Mouse (Mus musculus) kidney, embryonic 15.5 days (tissue): Measurements from ENCODE around the gene Otol1. TPM values are rescaled to one million over a fixed set of nuclear protein-coding genes. Genes with fewer than 3 reads are reported as not detected.

Experiments used
- ATAC-seq: fragments of 200-750 bp; cut with Nextera tagmentation; replicated peaks from 2 replicates; pipeline ENCODE4 v1.8.0; 2017; ENCODE audit warnings: moderate TSS enrichment; ENCODE audit not compliant: low FRiP score
- H3K27ac ChIP-seq: fragments of 300-500 bp; sonication (generic); 2 replicates; pipeline ENCODE4 v1.5.1; 2015; ENCODE audit warnings: mild to moderate bottlenecking, inconsistent platforms
- H3K27me3 ChIP-seq: fragments of 300-500 bp; sonication (generic); 2 replicates; pipeline ENCODE4 v1.6.1; 2015; ENCODE audit warnings: inconsistent platforms
- H3K36me3 ChIP-seq: fragments of 300-500 bp; sonication (generic); 2 replicates; pipeline ENCODE4 v1.6.1; 2015; ENCODE audit warnings: inconsistent platforms
- H3K4me1 ChIP-seq: fragments of 300-500 bp; sonication (generic); 2 replicates; pipeline ENCODE4 v1.6.1; 2015; ENCODE audit warnings: inconsistent platforms
- H3K4me2 ChIP-seq: fragments of 300-500 bp; sonication (generic); 2 replicates; pipeline ENCODE4 v1.6.1; 2015; ENCODE audit warnings: moderate library complexity, mild to moderate bottlenecking, inconsistent platforms
- H3K4me3 ChIP-seq: fragments of 300-500 bp; sonication (generic); replicated peaks from 2 replicates; pipeline ENCODE4 v1.5.1; 2015; ENCODE audit warnings: mild to moderate bottlenecking, inconsistent platforms
- H3K9ac ChIP-seq: fragments of 300-500 bp; sonication (generic); 2 replicates; pipeline ENCODE4 v1.6.1; 2015; ENCODE audit warnings: mild to moderate bottlenecking, inconsistent platforms
- H3K9me3 ChIP-seq: fragments of 300-500 bp; sonication (generic); replicated peaks from 2 replicates; pipeline ENCODE4 v1.6.1; 2016; ENCODE audit warnings: inconsistent platforms
- WGBS: fragments of 180-500 bp; shearing (Covaris S2); methylation state at CpG from one replicate; pipeline ENCODE4 v1.1.7; 2015; ENCODE audit warnings: mixed read lengths; 5-methylcytosine and 5-hydroxymethylcytosine counted together
- polyA plus RNA-seq: library from polyadenylated mRNA; unstranded; fragments of >200 nt; fragmentation: Nextera tagmentation; extraction: Ambion mirVana; gene quantifications from 2 replicates; pipeline ENCODE4 v1.2.1, GENCODE M21; 2015

Otol1 gene
- polyA plus RNA-seq: 0.08 TPM in 1 of 2 replicates, not detected in the other

DNA sequence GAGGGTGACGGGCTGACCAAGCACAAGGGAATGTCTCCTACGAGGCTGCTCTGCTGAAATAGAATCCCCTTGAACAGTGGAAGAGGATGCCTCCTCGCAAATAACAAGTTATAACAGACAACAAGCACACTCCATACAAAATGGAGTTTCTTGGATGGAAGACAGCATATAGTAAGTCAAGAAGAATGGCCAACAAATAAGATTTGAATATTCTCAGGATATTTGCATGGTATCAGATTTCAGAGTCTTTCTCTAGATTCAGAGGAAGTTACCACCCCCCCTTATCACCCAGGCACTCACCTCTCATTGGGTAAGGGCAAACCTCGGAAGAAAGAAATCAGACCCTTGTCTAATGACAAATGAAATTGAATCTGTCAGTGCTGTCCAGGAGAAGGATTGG lies at the start of gene Otol1:
TSS of gene Otol1 (plus strand) at position 301 of the 400 bp plus-strand sequence.
- Histone ChIP-seq H3K36me3 (no peaks in the 10 kb centered on the region), H3K4me2 (no peak within 1 kb of the TSS), H3K9ac (no peak within 1 kb of the TSS), H3K4me3 (no peak within 1 kb of the TSS), H3K9me3 (no peaks in the 10 kb centered on the region), H3K27ac (no peak within 1 kb of the TSS), H3K27me3 (no peaks in the 10 kb centered on the region), H3K4me1 (no peaks in the 10 kb centered on the region)
- 62% methylated on average over 4 of the region's 4 CpGs for WGBS
- ATAC-seq: no peak

GRCm38 (mm10) chr3:69962187-69962586 lies 45.2 kb upstream of the Otol1 start:
- H3K9me3 ChIP-seq: no peaks in the 10 kb centered on the region
- H3K4me3 ChIP-seq: no peak overlapping the region
- no peaks in the 10 kb centered on the region for H3K4me1 ChIP-seq
- 64% methylated on average over 5 of the region's 5 CpGs for WGBS
- H3K27ac ChIP-seq: no peak overlapping the region
- no peaks in the 10 kb centered on the region for H3K27me3 ChIP-seq
- no peak overlapping the region for H3K4me2 ChIP-seq
- no peaks in the 10 kb centered on the region for H3K36me3 ChIP-seq
- H3K9ac ChIP-seq: no peak overlapping the region
- no peak for ATAC-seq

DNA sequence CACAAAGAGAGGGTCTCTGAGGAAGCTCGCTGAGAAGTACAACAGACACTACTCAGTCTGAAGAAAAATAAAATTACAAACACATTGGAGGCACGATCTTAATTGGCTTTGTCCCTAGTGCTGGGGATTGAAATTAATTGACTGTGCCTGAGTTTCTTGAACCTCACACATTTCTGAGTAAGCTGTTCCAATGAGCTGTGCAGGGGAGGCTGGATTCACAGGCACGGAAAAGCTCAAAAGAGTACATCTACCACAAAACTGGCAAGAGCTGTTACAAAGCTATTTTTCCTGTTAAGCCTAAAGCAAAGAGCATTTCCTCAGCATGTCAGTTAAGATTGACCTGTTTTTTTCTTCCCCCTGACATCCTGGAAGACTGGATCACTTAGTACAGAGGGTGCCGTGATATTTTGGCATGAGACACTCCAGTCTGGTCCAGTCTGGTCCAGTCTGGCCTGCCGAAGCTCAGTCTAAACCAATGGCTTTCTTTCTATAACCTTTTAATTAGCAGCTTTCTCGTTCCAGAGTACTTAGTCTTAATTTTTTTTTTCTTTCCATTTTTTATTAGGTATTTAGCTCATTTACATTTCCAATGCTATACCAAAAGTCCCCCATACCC lies 35.8 kb upstream of the Otol1 start:
- Histone ChIP-seq H3K36me3 (no peaks in the 10 kb centered on the region), H3K9me3 (no peaks in the 10 kb centered on the region), H3K4me3 (no peak overlapping the region), H3K9ac (no peak overlapping the region), H3K27me3 (no peaks in the 10 kb centered on the region), H3K4me1 (no peaks in the 10 kb centered on the region), H3K4me2 (no peak overlapping the region), H3K27ac (no peak overlapping the region)
- WGBS: 63% methylated on average over 6 of the region's 6 CpGs
- ATAC-seq: no peak

GRCm38 (mm10) chr3:69978092-69978491 lies 29.3 kb upstream of the Otol1 start:
- no peaks in the 10 kb centered on the region for H3K9me3 ChIP-seq
- no peak overlapping the region for H3K27ac ChIP-seq
- no peaks in the 10 kb centered on the region for H3K27me3 ChIP-seq
- H3K36me3 ChIP-seq: no peaks in the 10 kb centered on the region
- H3K4me3 ChIP-seq: no peak overlapping the region
- H3K4me1 ChIP-seq: no peaks in the 10 kb centered on the region
- no peak overlapping the region for H3K4me2 ChIP-seq
- no peak for ATAC-seq
- H3K9ac ChIP-seq: no peak overlapping the region

GRCm38 (mm10) chr3:69993806-69994205 lies 13.6 kb upstream of the Otol1 start:
- Histone ChIP-seq H3K27ac (no peak overlapping the region), H3K9me3 (no peaks in the 10 kb centered on the region), H3K4me2 (no peak overlapping the region), H3K27me3 (no peaks in the 10 kb centered on the region), H3K9ac (no peak overlapping the region), H3K36me3 (no peaks in the 10 kb centered on the region), H3K4me1 (no peaks in the 10 kb centered on the region), H3K4me3 (no peak overlapping the region)
- WGBS: 9% methylated on average over 4 of the region's 4 CpGs
- peak; percentile 92 for ATAC-seq

DNA sequence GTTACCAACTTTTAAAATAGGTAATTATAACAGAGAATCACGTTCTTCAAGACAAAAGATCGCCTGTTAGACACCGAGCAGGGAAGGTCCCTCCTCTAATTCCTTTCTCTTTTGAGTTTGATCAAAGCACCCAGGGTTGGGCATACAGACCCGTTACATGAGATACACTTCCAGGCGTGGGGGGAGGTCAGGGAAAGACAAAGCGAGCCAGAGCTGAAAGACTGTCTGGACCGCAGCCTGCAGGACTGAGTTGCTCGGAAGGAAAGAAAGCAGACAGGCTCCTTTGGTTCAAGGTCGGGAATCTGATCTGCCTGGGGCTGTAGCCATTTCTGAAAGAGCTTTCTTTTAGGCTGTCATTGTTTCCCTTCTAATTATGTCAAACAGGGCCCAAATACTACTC lies 5.9 kb upstream of the Otol1 start:
- Histone ChIP-seq H3K4me2 (no peak overlapping the region), H3K4me3 (no peak overlapping the region), H3K27me3 (no peaks in the 10 kb centered on the region), H3K27ac (no peak overlapping the region), H3K9me3 (no peaks in the 10 kb centered on the region), H3K36me3 (no peaks in the 10 kb centered on the region), H3K4me1 (no peaks in the 10 kb centered on the region), H3K9ac (no peak overlapping the region)
- WGBS: 30% methylated on average over 9 of the region's 9 CpGs
- peak; percentile 78; the same call in 1 of the 2 replicates for ATAC-seq

- H3K4me3 ChIP-seq: no peak overlapping the region
- H3K27ac ChIP-seq: no peak overlapping the region
- H3K4me2 ChIP-seq: no peak overlapping the region
- no peaks in the 10 kb centered on the region for H3K9me3 ChIP-seq
- no peak overlapping the region for H3K9ac ChIP-seq
- no peaks in the 10 kb centered on the region for H3K36me3 ChIP-seq
- no peak for ATAC-seq
- WGBS: 75% methylated on average over 17 of the region's 17 CpGs
- no peaks in the 10 kb centered on the region for H3K4me1 ChIP-seq
- H3K27me3 ChIP-seq: no peaks in the 10 kb centered on the region
These were observed 4.2 kb upstream of the Otol1 start for GRCm38 (mm10) chr3:70003126-70003764.

DNA sequence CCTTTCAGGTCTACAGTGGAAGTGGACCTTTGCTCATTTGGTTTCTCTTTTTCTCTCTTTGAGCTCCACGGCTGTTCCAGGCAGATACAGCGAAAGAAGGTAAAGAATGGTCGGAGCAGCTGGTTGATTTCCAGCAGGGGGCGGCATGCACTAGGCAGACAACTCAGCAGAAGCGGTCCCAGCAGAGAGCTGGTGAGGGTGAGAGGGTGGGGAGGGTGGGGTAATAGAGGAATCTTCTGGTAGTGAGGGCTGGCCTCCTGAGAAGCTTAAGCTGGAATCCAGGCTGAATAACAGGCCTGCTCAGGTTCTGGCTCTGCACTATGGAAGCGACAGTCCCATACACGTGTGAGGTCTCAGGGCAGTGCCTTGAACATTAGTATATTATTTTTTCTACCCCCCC lies 3.5 kb upstream of the Otol1 start:
- Histone ChIP-seq H3K36me3 (no peaks in the 10 kb centered on the region), H3K9me3 (no peaks in the 10 kb centered on the region), H3K4me2 (no peak overlapping the region), H3K27me3 (no peaks in the 10 kb centered on the region), H3K4me1 (no peaks in the 10 kb centered on the region), H3K9ac (no peak overlapping the region), H3K4me3 (no peak overlapping the region), H3K27ac (no peak overlapping the region)
- ATAC-seq: peak; percentile 71
- 30% methylated on average over 7 of the region's 7 CpGs for whole genome bisulfite sequencing

DNA sequence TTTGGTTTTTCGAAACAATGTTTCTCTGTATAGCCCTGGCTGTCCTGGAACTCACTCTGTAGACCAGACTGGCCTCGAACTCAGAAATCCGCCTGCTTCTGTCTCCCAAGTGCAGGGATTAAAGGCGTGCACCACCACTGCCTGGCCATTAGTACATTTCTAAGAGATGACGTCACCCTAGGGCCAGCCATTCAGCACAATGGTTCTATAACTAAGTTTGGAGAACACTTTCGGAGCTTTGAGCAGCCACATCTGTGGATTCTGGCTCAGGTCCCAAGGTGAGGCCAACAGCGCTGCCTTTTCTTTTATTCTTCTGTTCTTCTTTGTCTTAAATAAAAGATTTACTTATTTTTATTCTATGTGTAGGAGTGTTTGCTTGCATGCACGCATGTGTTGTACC lies 3.0 kb upstream of the Otol1 start:
- Histone ChIP-seq H3K4me3 (no peak overlapping the region), H3K9ac (no peak overlapping the region), H3K27ac (no peak overlapping the region), H3K4me2 (no peak overlapping the region), H3K4me1 (no peaks in the 10 kb centered on the region), H3K36me3 (no peaks in the 10 kb centered on the region), H3K9me3 (no peaks in the 10 kb centered on the region), H3K27me3 (no peaks in the 10 kb centered on the region)
- peak; percentile 63; the same call in 1 of the 2 replicates for ATAC-seq
- WGBS: 63% methylated on average over 8 of the region's 8 CpGs

DNA sequence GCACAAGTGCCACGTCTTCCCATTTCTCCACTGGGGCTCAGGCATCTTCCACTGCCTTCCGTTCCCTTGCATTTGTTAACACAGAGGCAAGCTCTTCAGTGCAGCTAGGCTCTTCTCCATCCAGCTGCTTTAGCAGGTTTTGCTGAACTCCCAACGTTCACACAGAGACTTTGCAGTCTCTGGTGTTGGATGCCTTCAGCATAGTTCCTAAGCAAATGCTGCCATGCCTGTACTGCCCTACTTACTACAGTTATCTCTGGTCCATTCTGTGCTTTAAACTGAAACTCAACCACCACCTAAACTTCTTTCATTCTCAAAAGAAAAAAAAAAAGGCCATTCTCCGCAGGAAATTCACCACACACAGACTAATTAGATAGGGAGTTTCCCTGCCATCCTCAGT lies 5.2 kb downstream of the Otol1 start:
- Histone ChIP-seq H3K4me2 (no peak overlapping the region), H3K4me1 (no peaks in the 10 kb centered on the region), H3K4me3 (no peak overlapping the region), H3K9me3 (no peaks in the 10 kb centered on the region), H3K27ac (no peak overlapping the region), H3K9ac (no peak overlapping the region), H3K36me3 (no peaks in the 10 kb centered on the region), H3K27me3 (no peaks in the 10 kb centered on the region)
- ATAC-seq: no peak
- WGBS: 82% methylated on average over 4 of the region's 4 CpGs

GRCm38 (mm10) chr3:70026605-70027004 lies 19.2 kb downstream of the Otol1 start:
- Histone ChIP-seq H3K27ac (no peak overlapping the region), H3K9me3 (no peaks in the 10 kb centered on the region), H3K4me3 (no peak overlapping the region), H3K4me2 (no peak overlapping the region), H3K4me1 (no peaks in the 10 kb centered on the region), H3K9ac (no peak overlapping the region), H3K27me3 (no peaks in the 10 kb centered on the region), H3K36me3 (no peaks in the 10 kb centered on the region)
- ATAC-seq: no peak
- 65% methylated on average over 6 of the region's 6 CpGs for WGBS

DNA sequence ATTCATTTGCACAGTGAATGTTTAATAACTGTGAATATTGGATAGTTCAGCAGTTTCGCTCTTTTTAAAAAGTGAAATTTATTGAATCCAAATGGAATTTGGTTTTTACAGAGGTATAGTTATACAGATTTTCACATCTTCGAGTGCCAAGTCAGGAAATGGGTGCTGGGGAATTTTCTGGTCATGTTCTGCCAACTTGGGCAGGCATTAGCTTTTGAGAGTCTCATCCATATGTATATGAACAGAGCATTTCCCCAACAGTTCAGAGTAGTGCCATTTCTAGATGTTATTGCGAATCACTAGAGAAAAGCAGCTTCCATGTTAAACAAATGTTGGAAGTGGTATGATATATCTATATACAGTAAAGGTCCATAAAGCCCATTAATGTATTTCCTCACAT lies 21.8 kb downstream of the Otol1 start:
- no peak for ATAC-seq
- Histone ChIP-seq H3K36me3 (no peaks in the 10 kb centered on the region), H3K4me1 (no peaks in the 10 kb centered on the region), H3K4me2 (no peak overlapping the region), H3K27me3 (no peaks in the 10 kb centered on the region), H3K27ac (no peak overlapping the region), H3K9me3 (no peaks in the 10 kb centered on the region), H3K9ac (no peak overlapping the region), H3K4me3 (no peak overlapping the region)
- 85% methylated on average over 3 of the region's 3 CpGs for WGBS

- no peak for ATAC-seq
- Histone ChIP-seq H3K9me3 (no peaks in the 10 kb centered on the region), H3K4me1 (no peaks in the 10 kb centered on the region), H3K9ac (no peak overlapping the region), H3K27ac (no peak overlapping the region), H3K4me2 (no peak overlapping the region), H3K4me3 (no peak overlapping the region), H3K36me3 (no peaks in the 10 kb centered on the region), H3K27me3 (no peaks in the 10 kb centered on the region)
- WGBS: 35% methylated on average over 4 of the region's 4 CpGs
These were observed 28.2 kb downstream of the Otol1 start for GRCm38 (mm10) chr3:70035593-70035992.
